Mouse (Mus musculus) monocyte, adult 2 months (primary cell): ENCODE data around the gene Enkd1.

ENCODE experiments used
- DNase-seq, 2 experiments: peaks; one replicate each; pipeline ENCODE4 v3.0.0; 2022; ENCODE audit warnings: low spot score in 2 of 2, low read depth in 1 of 2

The Enkd1 gene

DNA sequence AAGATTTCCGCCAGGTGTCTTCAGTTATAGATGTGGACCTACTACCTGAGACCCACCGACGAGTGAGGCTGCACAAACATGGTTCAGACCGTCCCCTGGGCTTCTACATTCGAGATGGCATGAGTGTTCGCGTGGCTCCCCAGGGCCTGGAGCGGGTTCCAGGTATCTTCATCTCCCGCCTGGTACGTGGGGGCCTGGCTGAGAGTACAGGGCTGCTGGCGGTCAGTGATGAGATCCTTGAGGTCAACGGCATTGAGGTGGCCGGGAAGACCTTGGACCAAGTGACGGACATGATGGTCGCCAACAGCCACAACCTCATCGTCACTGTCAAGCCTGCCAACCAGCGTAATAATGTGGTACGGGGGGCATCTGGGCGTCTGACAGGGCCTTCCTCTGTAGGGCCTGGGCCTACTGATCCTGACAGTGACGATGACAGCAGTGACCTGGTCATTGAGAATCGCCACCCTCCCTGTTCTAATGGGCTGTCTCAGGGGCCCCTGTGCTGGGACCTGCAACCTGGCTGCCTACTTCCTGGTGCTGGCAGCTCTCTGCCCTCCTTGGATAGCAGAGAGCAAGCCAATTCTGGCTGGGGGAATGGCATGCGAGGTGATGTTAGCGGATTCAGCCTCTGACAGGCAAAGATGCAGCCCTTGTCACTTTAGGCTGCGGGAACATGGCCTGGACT lies 5.1 kb downstream of the Enkd1 start:
- DNase-seq: no peak

- DNase-seq: no peak
Observed at GRCm38 (mm10) chr8:105702001-105702401, 6.0 kb downstream of the Enkd1 start.

- peak; percentile 82 to 93 for DNase-seq
Observed at GRCm38 (mm10) chr8:105700966-105701824, 6.8 kb downstream of the Enkd1 start, which contains the start of the genes Acd and Pard6a. Acd (minus strand) TSS chr8:105701102. Pard6a (plus strand) TSS chr8:105701148.

DNA sequence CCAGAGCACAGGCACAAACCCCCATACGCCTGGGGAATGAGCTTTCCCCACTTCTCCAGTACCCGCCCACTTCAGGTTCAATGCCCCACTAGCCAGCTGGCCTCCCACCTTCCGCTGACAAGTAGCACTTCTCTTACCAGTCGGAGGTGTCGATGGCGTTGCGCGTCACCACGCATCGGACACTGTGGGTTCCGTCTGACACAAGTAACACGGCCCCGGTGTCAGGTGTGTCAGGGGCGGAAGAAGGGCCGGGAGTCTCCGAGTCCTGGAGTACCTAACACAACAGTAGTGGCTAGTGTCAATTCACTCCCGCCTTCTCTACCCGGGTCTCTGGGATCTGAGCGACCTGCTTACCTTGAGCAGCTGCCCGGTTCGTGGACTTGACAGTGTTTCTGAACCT lies 7.4 kb downstream of the Enkd1 start:
- peak in 1 of 2 experiments; percentile 29 for DNase-seq

DNA sequence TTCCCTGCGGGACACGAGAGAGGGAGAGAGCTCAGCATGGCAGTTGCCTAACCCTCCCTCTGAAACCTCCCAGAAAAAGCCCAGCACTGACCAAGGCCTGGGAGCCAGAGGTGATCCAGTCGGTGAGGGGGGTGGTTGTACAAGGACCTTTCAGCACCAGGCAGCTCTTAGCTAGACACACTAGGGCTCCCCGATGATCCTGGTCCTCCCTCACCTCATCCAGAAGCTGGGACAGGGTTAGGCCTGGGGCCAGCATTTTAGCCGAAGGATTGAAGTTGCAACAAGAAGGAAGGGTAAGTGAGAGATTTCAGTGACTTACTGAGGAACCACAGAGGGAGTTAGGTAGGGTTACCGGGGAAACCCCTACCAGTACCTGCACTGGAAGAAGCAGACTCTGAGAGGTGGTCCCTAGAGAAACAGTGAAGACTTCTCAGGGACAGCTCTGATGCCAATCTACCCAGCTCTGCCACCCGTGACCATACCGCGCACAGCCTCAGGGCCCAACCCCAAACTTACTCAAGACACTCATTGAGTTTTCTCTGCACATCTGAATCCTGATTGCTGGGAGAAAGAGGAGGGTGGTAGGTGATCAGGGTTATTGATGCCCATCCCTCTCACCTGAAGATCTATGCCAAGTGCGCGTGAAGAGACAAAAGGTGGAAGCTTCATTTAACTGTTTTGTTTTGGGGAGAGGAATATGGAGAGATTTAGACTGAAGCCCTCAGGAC lies 8.4 kb downstream of the Enkd1 start:
- DNase-seq: no peak

GRCm38 (mm10) chr8:105698734-105699133 lies 9.3 kb downstream of the Enkd1 start:
- no peak for DNase-seq

DNA sequence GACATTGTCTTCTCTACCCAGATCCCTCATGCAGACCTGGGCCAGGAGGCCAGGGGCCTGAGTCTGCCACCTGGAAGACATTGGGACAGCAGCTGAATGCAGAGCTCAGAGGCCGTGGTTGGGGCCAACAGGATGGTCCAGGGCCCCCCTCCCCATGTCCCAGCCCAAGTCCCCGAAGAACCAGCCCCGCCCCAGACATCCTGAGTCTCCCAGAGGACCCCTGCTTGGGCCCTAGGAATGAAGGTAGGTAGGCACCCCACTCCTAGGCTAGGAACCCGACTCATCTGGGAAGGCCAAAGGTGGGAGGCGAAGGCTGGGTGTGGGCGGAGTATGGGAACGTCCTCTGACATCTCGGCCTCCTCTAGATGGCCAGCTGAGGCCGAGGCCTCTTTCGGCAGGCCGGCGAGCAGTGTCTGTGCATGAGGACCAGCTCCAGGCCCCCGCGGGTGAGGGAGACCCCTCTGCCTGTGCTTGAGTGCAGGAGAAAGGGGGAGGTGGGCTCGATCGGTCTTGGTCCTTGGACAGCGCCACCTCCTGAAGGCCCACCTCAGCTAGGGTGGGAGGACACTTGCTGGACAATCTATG lies 10.7 kb downstream of the Enkd1 start:
- DNase-seq: no peak

GRCm38 (mm10) chr8:105695080-105695780 lies 12.8 kb downstream of the Enkd1 start:
- no peak for DNase-seq

GRCm38 (mm10) chr8:105694051-105694799 lies 13.8 kb downstream of the Enkd1 start:
- DNase-seq: no peak

DNA sequence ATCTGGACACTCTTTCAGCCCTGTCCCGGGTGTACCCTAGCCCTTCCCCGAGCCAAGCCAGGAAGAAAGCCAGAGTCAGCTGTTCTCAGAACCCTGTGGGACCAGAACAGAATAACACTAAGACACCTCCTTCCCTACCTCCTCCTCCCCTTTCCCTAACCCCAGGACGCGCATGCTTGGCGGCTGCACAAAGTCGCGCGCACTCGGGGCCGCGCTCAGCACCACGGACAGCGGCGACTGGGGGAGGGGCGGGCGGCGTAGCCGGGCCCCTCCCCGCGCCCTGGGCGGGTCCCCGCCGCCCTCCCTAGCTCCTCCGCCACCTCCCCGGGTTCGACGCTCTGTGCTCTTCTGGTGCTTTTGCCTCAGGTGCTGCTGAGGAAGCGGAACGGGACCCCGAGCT lies 14.4 kb downstream of the Enkd1 start:
- no peak for DNase-seq

- DNase-seq: no peak
Observed at GRCm38 (mm10) chr8:105692449-105693182, 15.4 kb downstream of the Enkd1 start.

DNA sequence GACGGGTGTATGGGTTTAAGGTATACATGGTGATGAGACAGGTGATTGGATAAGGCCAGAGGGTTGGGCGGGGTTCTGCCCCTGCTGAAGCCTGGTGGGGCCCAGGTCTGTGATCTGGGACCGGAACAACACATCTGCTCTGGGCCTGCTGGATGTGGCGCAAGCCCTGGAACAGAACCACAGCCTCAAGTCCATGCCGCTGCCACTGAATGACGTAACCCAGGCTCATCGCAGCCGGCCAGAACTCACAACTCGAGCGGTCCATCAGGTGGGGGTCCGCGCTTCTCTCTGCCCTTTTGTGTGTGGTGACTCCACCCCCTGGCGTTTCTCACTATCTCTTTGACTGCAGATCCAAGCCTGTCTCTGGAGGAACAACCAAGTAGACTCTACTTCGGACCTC lies 17.0 kb downstream of the Enkd1 start:
- DNase-seq: no peak

GRCm38 (mm10) chr8:105689983-105690360 lies 18.0 kb downstream of the Enkd1 start:
- no peak for DNase-seq

DNA sequence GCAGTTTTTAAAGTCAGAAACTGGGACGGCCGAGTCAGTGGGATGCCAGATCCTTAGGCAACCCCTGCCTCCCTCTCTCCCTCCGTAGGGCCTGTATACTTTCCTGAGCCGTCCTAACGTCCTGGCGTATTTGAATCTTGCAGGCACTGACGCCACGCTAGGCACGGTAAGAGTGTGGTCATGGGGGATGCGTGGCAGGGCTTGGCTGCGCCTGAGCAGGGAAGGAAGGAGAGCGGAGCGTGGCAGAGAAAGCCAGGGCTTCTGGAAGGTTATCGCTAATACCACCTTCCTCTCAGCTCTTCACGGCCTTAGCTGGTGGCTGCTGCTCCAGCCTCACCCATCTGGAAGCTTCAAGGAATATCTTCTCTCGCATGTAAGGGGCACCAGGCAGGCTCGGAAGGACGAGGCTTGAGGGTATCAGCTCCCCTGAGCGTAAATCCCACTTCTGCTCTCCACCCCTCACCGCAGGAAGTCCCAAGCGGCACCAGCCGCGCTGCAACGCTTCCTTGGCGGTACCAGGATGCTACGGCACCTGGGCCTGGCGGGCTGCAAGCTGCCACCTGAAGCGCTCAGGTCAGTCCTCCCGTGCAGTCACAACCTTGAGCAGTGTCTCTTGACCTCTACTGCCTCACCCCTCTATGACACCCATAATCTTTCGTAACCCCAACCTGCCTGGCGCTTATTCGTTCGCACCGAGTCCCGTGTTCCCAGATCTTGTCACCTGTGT lies 18.6 kb downstream of the Enkd1 start:
- no peak for DNase-seq

GRCm38 (mm10) chr8:105688242-105688752 lies 19.7 kb downstream of the Enkd1 start:
- DNase-seq: no peak

- no peak for DNase-seq
Observed at GRCm38 (mm10) chr8:105687512-105687911, 20.5 kb downstream of the Enkd1 start.

DNA sequence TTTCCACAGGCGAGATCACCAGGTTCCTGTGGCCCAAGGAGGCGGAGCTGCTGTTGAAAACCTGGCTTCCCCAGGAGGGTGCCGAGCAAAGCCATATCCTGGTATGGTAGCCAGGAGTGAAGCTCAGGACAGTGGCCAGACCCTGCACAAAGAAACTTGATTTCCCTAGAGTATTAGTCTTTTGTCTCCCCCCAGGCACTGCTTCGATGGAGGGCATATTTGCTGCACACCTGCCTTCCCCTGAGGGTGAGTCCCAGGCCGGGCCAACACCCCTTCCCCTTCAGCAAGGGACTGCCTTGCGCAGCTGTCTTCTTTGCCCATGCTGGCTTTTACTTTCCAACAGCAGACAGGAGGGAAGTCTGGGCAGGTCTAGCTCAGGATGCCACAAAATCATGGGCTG lies 21.5 kb downstream of the Enkd1 start:
- no peak for DNase-seq

DNA sequence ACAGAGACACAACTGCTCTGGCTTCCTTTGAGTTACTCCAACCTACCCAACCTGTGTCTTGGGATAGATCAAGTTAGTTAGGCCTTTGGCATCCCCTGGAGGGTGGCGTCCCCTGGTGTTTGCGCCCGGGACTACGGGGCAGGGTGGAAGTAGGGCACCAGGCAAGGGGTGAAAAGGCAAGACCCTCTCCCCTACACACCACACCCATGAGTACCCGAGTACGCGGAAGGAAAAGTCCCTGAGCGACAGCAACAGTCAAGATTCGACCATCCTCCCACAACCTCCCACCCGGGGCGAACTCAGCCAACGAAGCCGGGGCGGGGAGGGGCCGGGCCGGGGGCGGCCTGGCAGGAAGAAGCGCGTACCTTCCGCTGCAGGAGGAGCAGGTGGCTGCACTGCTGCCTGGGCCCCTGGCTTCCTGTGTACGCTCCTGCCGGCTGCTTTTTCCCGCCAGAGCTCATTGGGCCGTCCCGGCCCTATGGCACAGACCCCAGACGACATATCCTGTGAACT lies 22.2 kb downstream of the Enkd1 start, which contains the start of gene Carmil2:
TSS of gene Carmil2 (plus strand) at position 479 of the 513 bp plus-strand sequence.
- DNase-seq: peak in 1 of 2 experiments; percentile 47
